Mouse (Mus musculus) spleen, postnatal 4 days (tissue): ENCODE results near the gene Atp6v0a4.

ENCODE experiments used
- DNase-seq, 2 experiments: peaks; one replicate each; pipeline ENCODE4 v3.0.0; 2022; ENCODE audit warnings: low spot score in 2 of 2

Gene Atp6v0a4

GRCm38 (mm10) chr6:38080364-38080763 lies 44.0 kb downstream of the Atp6v0a4 start:
- DNase-seq = no peak

GRCm38 (mm10) chr6:38073592-38073991 lies 50.8 kb downstream of the Atp6v0a4 start:
- no peak for DNase-seq

DNA sequence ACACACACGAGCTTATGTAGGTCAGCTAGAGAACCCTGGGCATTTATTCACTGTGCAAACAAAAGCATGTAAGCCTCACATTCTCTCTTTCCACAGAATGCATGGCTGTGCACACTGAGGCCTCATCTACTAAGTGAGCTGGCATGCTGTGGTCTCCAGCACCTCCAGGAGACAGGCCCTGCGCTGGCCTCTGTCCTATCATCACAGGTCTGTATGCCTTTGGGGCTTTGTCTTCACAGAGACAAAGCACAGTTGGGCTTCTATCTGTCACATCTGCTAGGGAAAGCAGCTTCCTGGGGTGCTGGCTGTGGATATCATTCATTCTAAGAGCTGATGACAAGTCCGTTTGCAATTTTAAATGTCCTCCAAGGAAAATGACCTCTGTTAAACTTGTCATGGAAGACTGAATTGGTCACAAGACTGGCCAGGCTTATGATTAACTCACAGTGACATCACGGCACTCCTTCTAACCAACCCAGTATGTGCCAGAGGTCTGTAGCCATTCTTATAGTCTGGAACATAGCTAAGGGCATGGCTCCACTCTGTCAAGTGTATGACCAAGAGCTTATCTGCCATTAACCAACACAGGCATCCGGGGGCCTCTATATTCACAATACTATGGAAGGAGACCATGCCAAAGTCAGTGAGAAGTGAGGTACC lies 52.1 kb downstream of the Atp6v0a4 start:
- DNase-seq = no peak

DNA sequence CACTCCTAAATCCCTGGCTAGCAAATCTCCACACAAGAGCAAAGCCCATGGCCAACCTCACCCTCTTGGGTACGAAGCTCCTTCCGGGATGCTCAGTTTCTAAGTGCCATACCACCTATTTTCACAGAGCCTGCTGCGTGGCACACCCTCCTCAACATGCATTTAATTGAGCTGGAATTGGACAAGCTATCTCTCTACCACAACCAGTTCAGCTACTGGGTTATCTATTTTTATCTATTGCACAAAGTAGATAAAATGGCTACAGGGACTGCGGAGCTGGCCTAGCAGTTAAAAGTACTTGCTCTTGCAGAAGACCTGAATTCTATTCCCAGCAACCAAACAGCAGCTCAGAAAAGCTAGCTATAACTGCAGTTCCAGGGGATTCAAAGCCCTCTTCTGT lies 53.1 kb downstream of the Atp6v0a4 start:
- no peak for DNase-seq

DNA sequence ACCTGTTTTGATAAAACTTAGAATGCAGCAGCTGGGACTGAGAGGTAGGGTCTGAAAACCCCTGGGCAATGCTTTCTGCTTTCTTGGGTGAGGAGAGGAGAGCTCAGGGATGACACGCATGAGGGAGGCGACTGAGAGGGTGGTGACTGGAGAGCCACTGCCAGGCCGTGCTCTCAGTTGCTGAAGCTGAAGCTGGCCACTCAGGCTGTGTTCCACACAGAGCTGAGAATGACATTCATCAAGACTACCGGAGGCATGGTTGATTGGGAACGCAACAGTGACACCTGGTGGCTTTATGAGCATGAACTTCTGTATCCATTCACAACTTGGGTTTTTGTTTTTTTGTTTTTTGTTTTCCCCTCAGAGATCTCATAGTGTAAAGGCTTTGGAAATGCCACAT lies 58.2 kb downstream of the Atp6v0a4 start:
- peak in 1 of 2 experiments; percentile 33 for DNase-seq

GRCm38 (mm10) chr6:38065501-38066122 lies 58.8 kb downstream of the Atp6v0a4 start:
- no peak for DNase-seq

DNA sequence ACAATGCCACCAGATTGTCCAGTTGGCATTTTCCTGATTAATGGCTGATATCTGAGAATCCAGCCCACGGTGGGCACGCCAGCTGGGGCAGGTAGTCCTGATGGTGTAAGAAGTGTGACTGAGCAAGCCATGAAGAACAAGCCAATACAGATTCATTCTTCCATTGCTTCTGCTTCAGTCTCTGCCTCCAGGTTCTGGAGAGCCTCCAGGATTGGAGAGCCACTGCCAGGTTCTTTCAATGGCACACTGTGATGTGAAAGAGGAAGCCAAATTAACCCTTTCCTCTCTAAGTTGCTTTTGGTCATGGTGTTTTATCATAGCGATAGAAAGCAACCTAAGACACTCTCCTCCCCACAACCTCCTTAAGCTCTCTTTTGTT lies 59.3 kb downstream of the Atp6v0a4 start:
- no peak for DNase-seq

DNA sequence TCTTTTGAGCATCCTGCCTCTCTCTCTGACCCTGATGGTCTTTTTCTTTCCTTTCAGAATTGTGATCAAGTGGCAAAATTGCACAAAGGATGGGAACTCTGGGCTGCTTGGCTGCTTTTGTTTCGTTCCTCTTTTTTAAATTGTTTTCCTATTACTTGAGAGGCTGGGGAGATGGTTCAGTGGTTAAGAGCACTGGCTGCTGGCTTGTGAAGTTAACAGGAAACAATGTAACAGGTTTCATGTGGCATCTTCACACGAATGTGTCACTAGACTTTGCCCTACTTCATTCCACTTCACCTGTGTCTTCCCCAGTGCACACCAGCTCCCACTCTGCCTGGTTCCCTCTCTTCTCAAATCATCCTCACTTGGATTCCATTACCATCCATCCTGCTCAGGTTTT lies 59.8 kb downstream of the Atp6v0a4 start:
- no peak for DNase-seq

- DNase-seq = no peak
Observed at GRCm38 (mm10) chr6:38058805-38059204, 65.6 kb downstream of the Atp6v0a4 start.

DNA sequence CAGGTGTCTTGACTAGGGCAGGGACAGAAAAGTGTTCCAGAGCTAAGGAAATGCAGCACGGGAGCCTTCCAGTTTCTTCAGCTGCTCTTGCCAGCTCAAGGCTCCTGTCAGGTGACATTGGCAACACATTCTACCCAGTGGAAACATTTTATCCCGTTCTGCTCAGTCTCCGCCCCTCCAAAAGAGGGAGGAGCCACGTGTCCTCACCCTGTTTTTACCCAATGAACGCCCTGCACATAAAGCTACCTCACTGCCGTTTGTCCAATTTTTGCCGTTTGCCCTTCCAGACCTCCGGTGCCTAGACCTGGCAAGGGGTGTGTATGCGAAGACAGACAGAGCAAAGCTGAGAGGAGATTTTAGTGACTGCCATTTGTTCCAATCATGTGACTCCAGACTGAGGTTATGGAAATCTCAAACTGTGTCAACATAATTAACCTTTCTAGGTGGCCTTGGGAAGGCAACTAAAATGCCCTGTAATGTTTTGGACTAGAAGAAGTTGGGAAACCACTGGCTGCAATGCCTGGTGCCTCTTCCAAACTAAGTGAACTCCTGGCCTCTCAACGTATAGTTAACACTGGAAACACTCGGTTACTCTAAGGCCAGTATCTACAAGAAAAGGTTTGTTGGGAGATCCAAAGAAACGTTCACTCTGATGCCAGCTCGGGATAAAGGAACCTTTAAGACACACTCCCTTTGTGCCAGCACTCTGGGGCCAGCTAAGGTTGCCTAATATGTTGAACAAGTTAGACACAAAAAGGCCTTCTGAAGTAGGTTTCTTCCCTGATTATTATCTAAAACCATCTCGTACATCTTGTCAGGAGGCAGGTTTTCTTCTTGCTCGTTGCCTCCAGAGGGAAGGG lies 68.7 kb downstream of the Atp6v0a4 start:
- no peak for DNase-seq

- DNase-seq = no peak
Observed at GRCm38 (mm10) chr6:38049601-38050000, 74.8 kb downstream of the Atp6v0a4 start.

GRCm38 (mm10) chr6:38048800-38049561 lies 75.4 kb downstream of the Atp6v0a4 start:
- no peak for DNase-seq

DNA sequence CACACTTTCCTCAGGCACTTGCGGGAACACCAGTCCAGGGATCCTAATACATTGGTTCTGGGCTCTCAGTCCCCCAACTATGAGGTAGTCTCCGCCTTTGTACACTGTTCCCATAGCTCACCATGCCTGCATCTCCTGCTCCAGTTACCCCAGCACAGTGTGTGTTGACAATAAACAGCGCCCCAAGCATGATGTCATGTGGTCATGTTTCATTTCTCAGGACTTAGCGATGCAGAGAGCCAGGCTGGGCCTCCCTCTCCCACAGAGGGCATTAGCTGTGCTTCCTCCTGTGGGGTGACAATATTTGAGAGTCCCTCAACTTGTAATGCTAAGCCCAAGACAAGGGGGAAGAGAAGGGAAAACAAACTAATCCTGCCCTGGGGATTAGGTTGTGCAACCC lies 76.4 kb downstream of the Atp6v0a4 start:
- no peak for DNase-seq

DNA sequence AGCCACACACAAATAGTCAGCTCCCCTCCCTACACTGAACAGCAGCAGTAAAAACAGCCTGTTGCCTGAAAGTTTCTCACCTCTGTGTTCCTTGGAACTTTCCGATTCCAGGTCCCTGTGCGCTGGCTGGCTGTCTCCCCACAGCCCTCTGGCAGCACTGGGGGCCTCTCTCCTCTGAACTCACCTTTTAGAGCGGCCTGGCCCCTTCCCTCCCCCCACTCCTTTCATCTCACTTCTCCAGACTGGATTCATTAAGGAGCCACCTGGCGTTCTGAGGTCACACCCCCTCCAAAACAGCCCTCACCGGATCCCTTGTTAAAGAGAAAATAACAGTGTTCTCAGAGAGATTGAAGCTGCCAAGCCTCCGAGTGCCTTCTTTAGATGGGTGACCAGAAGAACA lies 77.5 kb downstream of the Atp6v0a4 start, which contains the start of gene Svopl:
Gene Svopl (minus strand): TSS at position 159 of the 400 bp plus-strand sequence.
- no peak for DNase-seq

DNA sequence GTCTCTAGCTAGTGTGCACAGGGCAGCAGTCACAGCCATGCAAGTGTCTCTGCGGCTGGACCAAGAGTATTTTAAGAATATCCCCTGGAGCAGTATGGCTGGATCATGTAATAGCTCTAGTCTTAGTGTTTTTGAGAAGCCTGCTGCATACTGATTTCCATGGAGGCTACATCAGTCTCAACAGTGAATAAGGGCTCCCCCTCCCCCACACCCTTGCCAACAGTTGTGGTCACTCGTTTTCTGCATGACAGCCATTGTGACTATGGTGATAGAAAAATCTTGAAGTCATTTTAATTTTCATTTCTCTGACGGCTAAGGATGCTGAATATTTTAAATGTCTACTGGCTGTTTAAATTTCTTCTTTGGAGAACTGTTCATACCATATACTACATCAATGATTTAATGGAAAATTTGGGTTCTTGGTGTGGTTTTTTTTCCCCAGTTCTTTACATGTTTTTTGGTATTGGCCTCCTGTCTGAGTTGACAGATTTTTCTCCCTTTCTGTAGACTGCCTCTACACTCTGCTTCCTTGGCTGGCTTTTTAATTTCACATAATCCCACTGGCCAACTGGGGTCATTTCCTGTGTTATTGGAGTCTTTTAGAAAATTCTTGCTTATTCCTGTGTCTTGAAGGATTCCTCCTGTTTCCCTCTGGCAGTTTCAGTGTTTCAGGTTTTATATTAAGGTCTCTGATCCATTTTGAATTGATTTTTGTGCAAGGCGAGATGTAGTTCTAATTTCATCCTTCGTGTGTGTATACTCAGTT lies 91.4 kb downstream of the Atp6v0a4 start:
- DNase-seq = no peak

DNA sequence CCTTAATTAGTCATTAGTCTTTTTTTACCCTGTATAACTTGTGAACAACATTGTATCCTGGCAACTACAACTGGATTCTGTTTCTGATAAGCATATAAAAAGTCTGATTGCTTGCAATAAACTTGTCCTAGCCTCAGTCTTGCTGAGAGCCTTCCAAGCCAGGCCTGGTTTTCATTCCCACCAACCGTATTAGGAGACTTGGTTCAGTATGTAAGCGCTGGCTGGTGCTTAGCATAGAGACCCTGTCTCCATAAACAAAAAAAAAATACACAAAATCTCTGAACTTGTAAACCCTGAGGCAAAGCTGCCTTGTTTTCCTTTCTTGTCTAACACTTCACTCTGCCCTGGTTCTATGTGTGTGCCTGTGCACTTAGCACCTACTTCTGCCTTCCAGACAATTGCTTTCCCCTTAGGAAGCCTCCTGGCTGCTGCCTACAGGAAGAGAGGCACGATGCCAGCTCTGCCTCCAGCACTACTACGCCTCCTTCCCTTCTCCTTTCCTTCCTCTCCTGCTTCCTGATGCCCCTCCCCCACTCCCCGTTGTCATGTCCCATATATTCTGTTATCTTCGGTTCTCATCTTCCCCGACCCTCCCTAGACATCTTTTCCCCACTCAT lies 92.4 kb downstream of the Atp6v0a4 start:
- DNase-seq = no peak

DNA sequence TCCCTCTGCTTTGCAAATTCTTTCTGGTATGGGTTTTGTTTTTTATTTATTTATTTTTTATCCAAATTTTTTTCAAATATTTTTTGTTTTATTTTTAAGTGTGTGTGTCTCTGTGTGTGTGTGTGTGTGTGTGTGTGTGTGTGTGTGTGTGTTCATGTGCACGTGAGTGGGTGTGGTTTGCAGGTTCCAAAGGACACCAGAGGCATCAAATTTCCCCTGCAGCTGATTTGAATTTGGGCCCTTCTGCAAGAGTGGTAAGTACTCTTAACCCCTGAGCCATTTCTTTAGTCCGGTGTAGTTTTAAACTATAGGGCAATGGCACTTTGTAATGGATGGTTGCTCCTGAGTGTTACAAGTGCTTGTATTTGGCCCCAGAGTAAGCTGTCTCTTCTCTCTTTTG lies 96.2 kb downstream of the Atp6v0a4 start:
- DNase-seq = no peak

- no peak for DNase-seq
Observed at GRCm38 (mm10) chr6:38027771-38028170, 96.6 kb downstream of the Atp6v0a4 start.

- DNase-seq = no peak
Observed at GRCm38 (mm10) chr6:38023284-38023683, 101.1 kb downstream of the Atp6v0a4 start.

DNA sequence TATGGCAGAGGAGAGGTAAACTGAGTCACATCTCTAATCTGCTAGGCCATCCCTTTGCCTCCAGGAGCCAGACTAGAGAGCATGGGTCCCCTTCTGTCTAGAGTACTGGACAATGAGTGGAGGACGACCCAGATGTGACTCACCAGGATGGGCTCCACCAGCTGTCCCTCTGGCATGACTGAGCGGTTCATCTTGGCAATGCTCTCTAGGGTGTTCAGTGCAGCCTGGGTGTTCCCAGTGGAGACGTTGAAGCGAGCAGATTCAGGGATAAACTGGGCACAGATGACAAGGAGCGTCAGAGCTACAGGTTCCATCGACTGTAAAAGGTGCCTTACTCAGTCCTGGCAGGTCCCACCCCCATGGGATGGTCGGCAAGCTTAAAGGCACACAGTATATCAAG lies 103.0 kb downstream of the Atp6v0a4 start:
- no peak for DNase-seq

DNA sequence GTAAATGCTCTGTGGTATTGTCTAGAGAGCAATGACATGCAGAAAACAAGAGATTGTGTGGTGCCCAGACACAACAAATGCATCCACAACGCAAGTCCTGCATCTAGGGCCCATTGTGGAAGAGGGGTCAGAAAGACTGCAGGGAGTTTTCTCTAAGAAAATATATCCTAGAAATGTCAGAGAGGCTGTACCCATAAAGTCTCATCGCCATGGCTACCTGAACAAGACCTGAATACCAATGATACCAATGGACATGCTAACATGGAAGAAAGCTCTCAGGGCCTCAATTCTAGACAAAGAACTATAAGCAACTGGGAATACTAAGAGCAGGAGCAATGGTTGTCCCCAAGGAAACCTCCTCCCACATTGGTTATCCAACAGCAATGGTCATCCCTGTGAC lies 111.6 kb downstream of the Atp6v0a4 start:
- DNase-seq = no peak
